Mouse (Mus musculus) hindbrain, embryonic 13.5 days (tissue): Measurements from ENCODE around the gene Crb1. TPM values are rescaled to one million over a fixed set of nuclear protein-coding genes. Genes with fewer than 3 reads are reported as not detected.
A peak's percentile ranks its signal among the peaks of the same experiment; 100 is the strongest.
"Not testable (repeated sequence)": the region's sequence is repeated elsewhere in the genome, so short reads cannot be mapped to it uniquely, and the experiment has no call there.

ENCODE experiments used
- ATAC-seq: fragments of 200-750 bp; cut with Nextera tagmentation; 2 replicates; pipeline ENCODE4 v1.8.0; 2017; ENCODE audit warnings: moderate TSS enrichment; ENCODE audit not compliant: low FRiP score
- H3K27ac ChIP-seq: fragments of 300-500 bp; sonication (generic); 2 replicates; pipeline ENCODE4 v1.5.1; 2015; ENCODE audit warnings: inconsistent platforms, mild to moderate bottlenecking, moderate library complexity
- H3K27me3 ChIP-seq: fragments of 300-500 bp; sonication (generic); 2 replicates; pipeline ENCODE4 v1.6.1; 2015; ENCODE audit warnings: mild to moderate bottlenecking, inconsistent platforms
- H3K36me3 ChIP-seq: fragments of 300-500 bp; sonication (generic); 2 replicates; pipeline ENCODE4 v1.6.1; 2015; ENCODE audit warnings: mild to moderate bottlenecking, inconsistent platforms
- H3K4me1 ChIP-seq: fragments of 300-500 bp; sonication (generic); replicated peaks from 2 replicates; pipeline ENCODE4 v1.6.1; 2015; ENCODE audit warnings: inconsistent platforms
- H3K4me2 ChIP-seq: fragments of 300-500 bp; sonication (generic); 2 replicates; pipeline ENCODE4 v1.6.1; 2015; ENCODE audit warnings: inconsistent platforms, mild to moderate bottlenecking, moderate library complexity
- H3K4me3 ChIP-seq: fragments of 300-500 bp; sonication (generic); 2 replicates; pipeline ENCODE4 v1.5.1; 2015; ENCODE audit warnings: mild to moderate bottlenecking, inconsistent platforms
- H3K9ac ChIP-seq: fragments of 300-500 bp; sonication (generic); 2 replicates; pipeline ENCODE4 v1.6.1; 2015; ENCODE audit warnings: mild to moderate bottlenecking, inconsistent platforms
- H3K9me3 ChIP-seq: fragments of 300-500 bp; sonication (generic); 2 replicates; pipeline ENCODE4 v1.6.1; 2016; ENCODE audit warnings: inconsistent platforms
- WGBS: fragments of 180-500 bp; shearing (Covaris S2); methylation state at CpG from one replicate; pipeline ENCODE4 v1.1.7; 2015; 5-methylcytosine and 5-hydroxymethylcytosine counted together
- polyA plus RNA-seq: library from polyadenylated mRNA; unstranded; fragments of >200 nt; fragmentation: Nextera tagmentation; extraction: Ambion mirVana; gene quantifications from 2 replicates; pipeline ENCODE4 v1.2.1, GENCODE M21; 2015

The Crb1 gene
- polyA plus RNA-seq, result 1.7 and 2.7 TPM in 2 replicates

DNA sequence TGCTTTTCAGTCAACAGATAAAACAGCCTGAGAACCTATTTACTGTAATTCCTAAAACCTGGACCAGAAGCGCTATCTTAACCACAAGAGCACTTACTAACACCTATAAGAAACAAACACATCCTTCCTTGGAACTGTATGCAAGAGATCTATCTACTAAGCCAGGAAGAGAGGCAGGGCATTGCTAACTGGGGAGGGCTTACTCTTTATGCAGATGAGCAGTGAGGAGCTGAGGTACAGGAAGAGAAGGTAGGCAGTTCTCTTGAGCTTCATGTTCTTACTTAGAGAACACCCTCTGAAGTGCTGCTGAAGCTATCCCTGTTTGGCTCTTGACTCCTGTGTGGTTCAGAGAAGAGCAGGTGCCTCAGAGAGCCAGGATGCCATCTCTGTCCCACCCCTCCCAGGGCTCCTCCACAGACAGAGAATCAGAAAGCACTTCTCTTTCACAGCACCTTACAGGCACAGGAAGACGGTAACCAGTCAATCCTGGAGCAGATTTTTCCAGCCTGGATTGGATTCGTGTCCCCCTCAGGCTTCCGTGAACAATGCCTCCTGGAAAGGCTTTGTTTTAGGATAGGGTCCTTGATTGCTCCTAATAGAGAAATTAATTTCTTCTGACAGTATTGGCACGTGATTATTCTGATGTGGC, at the start of gene Crb1:
Crb1 (minus strand) TSS at position 463 of the 649 bp plus-strand sequence.
- 9% methylated on average over 5 of the region's 5 CpGs for WGBS
- ATAC-seq, result peak; percentile 85

DNA sequence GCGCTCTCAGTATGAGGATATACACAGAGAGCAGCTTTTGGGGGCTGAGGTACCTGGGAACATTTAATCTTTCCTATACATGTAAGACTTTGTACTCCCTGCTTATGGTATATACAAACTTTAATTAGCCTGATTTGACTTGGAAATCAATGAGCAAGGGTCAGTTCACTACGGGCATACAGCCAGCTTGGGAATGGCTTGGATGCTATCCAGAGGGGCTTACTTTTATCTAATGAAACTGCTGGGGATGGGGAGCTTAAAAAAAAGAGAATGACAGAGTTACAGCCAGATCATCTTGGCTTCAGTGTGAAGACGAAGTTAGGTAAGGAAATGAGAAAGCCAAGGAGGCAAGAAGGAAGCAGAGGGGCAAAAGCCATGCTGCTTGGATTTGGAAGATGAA, 48.1 kb upstream of the Crb1 start:
- Histone ChIP-seq H3K36me3 (peaks cover 13% of the 10 kb centered on the region), H3K27me3 (no peaks in the 10 kb centered on the region), H3K4me3 (peak overlapping the region; percentile 41), H3K4me2 (peak overlapping the region; percentile 71), H3K27ac (no peak overlapping the region), H3K9ac (peak overlapping the region; percentile 65), H3K9me3 (no peaks in the 10 kb centered on the region), H3K4me1 (peaks cover 39% of the 10 kb centered on the region)
- ATAC-seq, result no peak
- 29% methylated on average over 3 of the region's 3 CpGs for WGBS

More for the DNA sequence above, at the start of gene Crb1:
- Histone ChIP-seq H3K27ac (peak within 1 kb of the TSS; percentile 73), H3K36me3 (no peaks in the 10 kb centered on the region), H3K9ac (peak within 1 kb of the TSS; percentile 65), H3K4me2 (peak within 1 kb of the TSS; percentile 53), H3K4me3 (peak within 1 kb of the TSS; percentile 32), H3K27me3 (no peaks in the 10 kb centered on the region), H3K9me3 (no peaks in the 10 kb centered on the region), H3K4me1 (peaks cover 18% of the 10 kb centered on the region)

DNA sequence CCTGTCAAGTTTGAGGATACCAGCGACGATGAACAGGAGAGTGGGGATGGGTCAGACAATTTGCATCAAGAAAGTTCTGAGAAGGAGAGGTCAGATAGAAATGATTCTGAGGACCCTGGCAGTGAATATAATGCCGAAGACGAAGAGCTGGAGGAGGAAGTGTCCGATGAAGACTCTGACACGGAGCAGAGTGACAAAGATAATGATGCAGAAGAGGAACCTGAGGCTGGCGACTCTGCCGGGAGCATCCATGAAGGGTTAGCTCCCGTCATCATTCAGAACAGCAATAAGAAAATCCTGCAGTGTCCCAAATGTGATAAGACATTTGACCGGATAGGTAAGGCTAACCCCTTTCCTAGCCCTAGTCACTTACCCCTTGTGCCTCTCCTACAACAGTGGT, 47.0 kb upstream of the Crb1 start:
- Histone ChIP-seq H3K9ac (peak overlapping the region; percentile 94), H3K9me3 (no peaks in the 10 kb centered on the region), H3K4me3 (peak overlapping the region; percentile 79), H3K36me3 (peaks cover 4% of the 10 kb centered on the region), H3K4me1 (peaks cover 39% of the 10 kb centered on the region), H3K27ac (no peak overlapping the region), H3K4me2 (peak overlapping the region; percentile 70), H3K27me3 (no peaks in the 10 kb centered on the region)
- ATAC-seq, result no peak
- WGBS, result 46% methylated on average over 10 of the region's 10 CpGs

DNA sequence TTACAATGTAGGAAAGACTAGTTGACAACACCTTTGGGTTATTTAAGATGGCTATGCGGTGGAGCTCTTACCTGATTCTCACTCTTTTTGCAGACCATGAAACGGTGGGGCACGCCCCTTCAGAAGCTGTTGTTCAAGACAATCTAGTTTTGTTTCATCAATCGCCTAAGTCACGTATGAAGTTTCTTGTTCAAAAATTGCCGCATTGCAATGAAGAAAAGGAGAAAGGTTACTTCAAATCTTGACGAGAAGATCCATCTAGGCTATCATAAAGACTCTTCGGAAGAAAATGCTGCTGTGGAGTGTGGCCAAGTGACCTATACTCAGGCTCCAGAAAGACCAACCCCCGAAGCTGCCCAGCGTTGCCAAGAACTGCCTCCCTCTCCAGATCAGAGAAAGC, 46.0 kb upstream of the Crb1 start:
- ATAC-seq, result no peak

DNA sequence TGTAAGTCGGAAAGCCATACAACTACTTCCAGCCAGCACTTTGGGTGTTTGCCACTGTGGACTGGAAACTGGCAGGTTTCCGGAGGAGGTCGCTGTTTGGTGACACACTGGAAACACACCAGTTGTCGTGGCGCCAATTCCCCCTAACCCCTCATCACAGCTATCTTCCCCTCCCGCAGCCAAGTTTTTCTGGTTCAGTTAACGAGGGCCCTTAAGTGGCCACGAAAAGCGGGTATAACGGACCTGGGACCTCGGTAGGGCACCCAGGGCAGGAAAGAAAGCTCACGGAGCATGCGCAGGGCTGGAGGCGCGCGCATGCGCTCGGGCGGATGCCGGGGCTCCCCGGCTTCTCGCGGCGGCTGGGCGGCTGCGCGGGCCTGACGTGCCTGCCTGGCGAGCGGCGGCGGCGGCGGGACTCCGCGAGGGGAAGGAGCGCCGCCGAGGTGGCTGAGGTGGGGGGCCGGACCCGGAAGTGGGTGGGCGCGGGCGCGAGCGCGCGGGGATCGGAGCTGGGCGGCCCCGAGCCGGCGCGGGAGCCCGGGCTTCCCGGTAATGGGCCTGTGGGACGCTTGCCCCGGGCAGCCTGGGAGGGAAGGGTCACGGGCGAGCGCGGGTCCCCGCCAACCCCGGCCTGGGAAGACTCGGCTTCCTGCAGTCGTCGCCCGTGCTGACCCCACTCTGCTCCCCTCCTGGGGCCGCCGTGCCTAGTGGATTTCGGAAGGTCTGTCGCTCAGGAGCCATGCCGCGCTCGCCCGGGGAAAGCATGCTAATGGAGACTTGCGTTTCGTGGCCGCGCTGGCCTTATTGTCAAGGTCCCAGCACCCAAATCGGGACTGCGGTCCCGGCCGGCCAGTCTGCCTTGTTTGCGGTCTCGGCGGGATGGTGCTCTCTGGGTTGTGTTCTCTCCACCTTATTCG, 45.2 kb upstream of the Crb1 start, which contains the start of gene Zbtb41:
Zbtb41 (plus strand) TSS at position 414 of the 917 bp plus-strand sequence.
- Histone ChIP-seq H3K4me3 (peak within 1 kb of the TSS; percentile 79), H3K36me3 (peaks cover 3% of the 10 kb centered on the region; the same call in 1 of the 2 replicates), H3K9ac (peak within 1 kb of the TSS; percentile 94), H3K27me3 (no peaks in the 10 kb centered on the region), H3K4me2 (peak within 1 kb of the TSS; percentile 70), H3K9me3 (no peaks in the 10 kb centered on the region), H3K4me1 (peaks cover 37% of the 10 kb centered on the region), H3K27ac (peak within 1 kb of the TSS; percentile 94)
- under 1% methylated on average over 83 of the region's 88 CpGs for whole genome bisulfite sequencing
- peak; percentile 97 for ATAC-seq

More for the DNA sequence above, 46.0 kb upstream of the Crb1 start:
- Histone ChIP-seq H3K4me1 (peaks cover 39% of the 10 kb centered on the region), H3K9ac (peak overlapping the region; percentile 94), H3K27me3 (no peaks in the 10 kb centered on the region), H3K36me3 (peaks cover 3% of the 10 kb centered on the region; the same call in 1 of the 2 replicates), H3K9me3 (no peaks in the 10 kb centered on the region), H3K4me2 (peak overlapping the region; percentile 70), H3K4me3 (peak overlapping the region; percentile 79), H3K27ac (peak overlapping the region; percentile 94)
- 25% methylated on average over 10 of the region's 10 CpGs for WGBS

DNA sequence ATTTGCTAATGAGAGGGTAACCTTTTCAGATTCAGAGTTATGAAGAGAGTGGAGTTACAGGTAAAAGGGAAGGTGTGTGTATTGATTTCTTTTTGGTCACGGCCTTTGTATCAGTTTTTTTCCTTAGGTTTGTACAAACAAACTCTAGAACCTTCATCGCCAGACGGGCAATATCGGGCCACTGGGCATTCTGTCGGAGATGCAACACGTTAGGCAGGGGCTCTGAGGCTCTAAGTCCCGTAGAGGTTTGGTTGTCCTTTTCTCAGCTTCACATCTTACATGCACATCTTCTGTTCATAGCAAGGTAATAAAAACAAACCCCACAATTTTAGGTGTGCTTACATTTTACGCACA, 44.6 kb upstream of the Crb1 start:
- peak overlapping the region; percentile 94 for H3K27ac ChIP-seq
- 8% methylated on average over 8 of the region's 8 CpGs for WGBS

DNA sequence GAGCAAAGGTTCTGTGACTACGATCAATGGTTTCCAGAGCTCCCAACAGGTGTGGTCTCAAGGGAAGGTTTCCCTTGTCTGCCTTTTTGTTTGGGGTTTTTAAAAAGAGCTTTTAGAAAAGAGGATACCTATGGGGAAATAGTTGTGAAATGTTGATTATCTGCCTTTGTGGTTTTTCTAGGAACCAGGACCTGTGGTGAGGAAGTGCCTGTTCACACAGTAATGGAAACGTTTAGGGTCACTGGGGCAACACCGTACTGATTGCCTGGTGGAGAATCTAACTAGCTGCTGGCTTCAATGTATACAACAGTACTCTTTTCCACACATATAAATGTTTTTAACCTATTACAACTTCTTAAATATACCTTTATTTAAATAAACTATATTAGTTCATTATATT, 36.6 kb upstream of the Crb1 start:
- no peaks in the 10 kb centered on the region for H3K27me3 ChIP-seq
- H3K36me3 ChIP-seq, result no peaks in the 10 kb centered on the region
- no peaks in the 10 kb centered on the region for H3K9me3 ChIP-seq
- ATAC-seq, result no peak
- H3K4me2 ChIP-seq, result no peak overlapping the region
- no peak overlapping the region for H3K27ac ChIP-seq
- H3K4me3 ChIP-seq, result no peak overlapping the region
- H3K4me1 ChIP-seq, result no peaks in the 10 kb centered on the region
- no peak overlapping the region for H3K9ac ChIP-seq
- WGBS, result 88% methylated on average over 3 of the region's 3 CpGs

More for the DNA sequence above, 44.6 kb upstream of the Crb1 start:
- Histone ChIP-seq H3K4me3 (peak overlapping the region; percentile 79), H3K36me3 (peaks cover 3% of the 10 kb centered on the region; the same call in 1 of the 2 replicates), H3K27me3 (no peaks in the 10 kb centered on the region), H3K9me3 (no peaks in the 10 kb centered on the region), H3K9ac (peak overlapping the region; percentile 94), H3K4me2 (peak overlapping the region; percentile 70), H3K4me1 (peaks cover 32% of the 10 kb centered on the region)
- ATAC-seq, result peak; percentile 12; the same call in 1 of the 2 replicates

DNA sequence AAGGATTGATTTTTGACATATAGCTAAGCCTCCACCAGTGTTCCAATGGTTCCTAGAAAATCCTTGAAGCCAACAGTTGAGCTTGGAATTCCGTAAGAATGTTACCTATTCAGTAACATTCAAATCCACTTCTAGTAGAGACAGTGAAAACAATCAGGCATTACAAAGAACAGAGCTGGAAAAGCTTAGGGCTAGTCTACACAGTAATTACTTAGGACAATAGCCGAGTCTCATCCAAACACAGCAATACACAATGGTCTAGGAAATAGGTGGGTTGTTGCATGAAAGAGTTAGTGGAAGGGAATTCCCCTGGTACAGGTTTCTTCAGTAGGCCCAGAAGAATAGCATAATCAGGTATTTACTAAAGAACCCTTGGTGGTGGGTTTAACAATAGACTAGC, 35.5 kb upstream of the Crb1 start:
- not testable (repeated sequence) for H3K4me1 ChIP-seq, H3K27ac ChIP-seq, ATAC-seq, H3K9me3 ChIP-seq, H3K36me3 ChIP-seq, H3K9ac ChIP-seq, H3K4me2 ChIP-seq, H3K27me3 ChIP-seq, H3K4me3 ChIP-seq
- WGBS, result 94% methylated on average over 2 of the region's 2 CpGs

DNA sequence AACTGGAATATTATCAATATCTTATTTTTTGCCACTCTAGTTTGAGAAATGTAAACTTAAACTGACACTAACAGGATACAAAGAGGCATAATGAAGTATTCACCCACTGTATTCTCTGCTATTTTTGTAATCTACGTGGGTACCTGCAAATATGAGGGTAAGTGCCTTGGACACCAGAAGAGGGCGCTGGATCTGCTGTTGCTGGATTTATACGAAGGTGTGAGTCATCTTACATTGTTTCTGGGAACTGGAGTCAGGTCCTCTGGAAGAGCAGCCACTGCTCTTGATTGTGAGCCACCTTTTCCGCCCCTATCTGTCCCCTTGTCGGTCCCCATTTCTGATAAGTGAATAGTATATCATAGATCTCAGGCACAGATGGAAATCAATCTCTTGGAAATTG, 30.8 kb upstream of the Crb1 start:
- H3K27me3 ChIP-seq, result no peaks in the 10 kb centered on the region
- no peak overlapping the region for H3K4me3 ChIP-seq
- no peak overlapping the region for H3K27ac ChIP-seq
- no peaks in the 10 kb centered on the region for H3K4me1 ChIP-seq
- WGBS, result 58% methylated on average over 5 of the region's 5 CpGs
- H3K9ac ChIP-seq, result no peak overlapping the region
- H3K4me2 ChIP-seq, result no peak overlapping the region
- H3K36me3 ChIP-seq, result no peaks in the 10 kb centered on the region
- H3K9me3 ChIP-seq, result no peaks in the 10 kb centered on the region
- no peak for ATAC-seq

DNA sequence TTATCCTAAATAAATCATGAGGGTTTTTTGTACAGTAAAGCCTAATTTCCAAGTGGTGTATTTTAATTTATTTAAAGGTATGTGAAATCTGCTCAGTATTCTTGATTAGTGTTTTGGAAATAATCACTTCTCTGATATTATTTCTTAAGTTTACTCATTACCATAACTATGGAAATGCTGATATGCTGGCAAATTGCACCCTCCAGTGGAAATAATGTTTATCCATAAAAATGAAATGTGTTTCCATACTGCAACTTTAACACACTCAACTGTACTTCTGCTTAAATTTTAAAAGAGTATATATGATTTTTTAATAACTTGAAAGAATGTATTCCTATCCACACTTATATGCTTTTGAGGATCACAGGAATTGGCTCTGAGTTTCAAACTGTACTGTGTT, 28.9 kb upstream of the Crb1 start:
- Histone ChIP-seq H3K4me3 (no peak overlapping the region), H3K27ac (no peak overlapping the region), H3K4me2 (no peak overlapping the region), H3K36me3 (no peaks in the 10 kb centered on the region), H3K9ac (no peak overlapping the region), H3K4me1 (no peaks in the 10 kb centered on the region), H3K27me3 (no peaks in the 10 kb centered on the region), H3K9me3 (no peaks in the 10 kb centered on the region)
- ATAC-seq, result no peak

DNA sequence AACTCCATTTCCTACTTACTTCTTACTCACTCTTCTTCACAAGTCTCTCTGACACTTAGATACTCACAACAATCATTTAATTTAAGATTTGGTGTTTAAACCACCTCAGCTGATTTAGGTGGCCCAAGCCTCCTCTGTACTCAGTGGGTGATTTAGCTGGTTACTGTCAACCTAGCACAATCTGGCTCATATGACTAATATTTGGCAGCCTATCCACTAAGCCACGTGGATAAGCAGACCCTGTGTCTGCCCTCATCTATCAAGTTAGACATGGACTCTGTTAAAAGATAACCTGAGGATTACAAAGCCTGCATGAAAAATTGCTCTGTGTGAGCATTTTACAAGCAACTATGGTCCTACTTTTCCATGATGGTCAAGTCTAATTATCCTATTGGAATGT, 19.7 kb upstream of the Crb1 start:
- no peak overlapping the region for H3K27ac ChIP-seq
- H3K4me3 ChIP-seq, result no peak overlapping the region
- no peak overlapping the region for H3K9ac ChIP-seq
- H3K27me3 ChIP-seq, result no peaks in the 10 kb centered on the region
- WGBS, result 40% methylated on average over 1 of the region's 1 CpGs
- H3K36me3 ChIP-seq, result no peaks in the 10 kb centered on the region
- no peak overlapping the region for H3K4me2 ChIP-seq
- no peaks in the 10 kb centered on the region for H3K9me3 ChIP-seq
- peaks cover 3% of the 10 kb centered on the region; the same call in 1 of the 2 replicates for H3K4me1 ChIP-seq
- ATAC-seq, result no peak

DNA sequence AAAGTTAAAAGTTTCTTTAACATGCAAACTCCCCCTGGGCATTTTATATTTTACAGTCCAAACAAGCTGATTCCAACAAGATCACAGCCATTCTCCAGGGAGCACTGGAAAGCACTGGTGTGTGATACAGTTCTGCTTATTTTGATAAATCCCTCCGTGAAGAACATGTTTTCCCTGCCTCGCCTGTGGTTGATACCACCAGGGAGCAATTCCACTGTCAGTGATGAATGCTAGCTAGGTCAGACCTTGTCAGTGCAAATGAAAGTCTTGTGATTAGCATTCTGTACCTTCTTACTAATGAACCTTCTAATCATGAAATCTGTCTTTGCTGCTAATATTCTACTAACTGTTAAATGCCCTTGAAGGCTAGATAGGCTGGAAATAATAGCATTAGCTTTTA, 14.8 kb upstream of the Crb1 start:
- H3K4me3 ChIP-seq, result no peak overlapping the region
- no peak overlapping the region for H3K9ac ChIP-seq
- no peaks in the 10 kb centered on the region for H3K36me3 ChIP-seq
- H3K27ac ChIP-seq, result no peak overlapping the region
- no peaks in the 10 kb centered on the region for H3K9me3 ChIP-seq
- no peak overlapping the region for H3K4me2 ChIP-seq
- H3K4me1 ChIP-seq, result peaks cover 4% of the 10 kb centered on the region; the same call in 1 of the 2 replicates
- no peak for ATAC-seq
- no peaks in the 10 kb centered on the region for H3K27me3 ChIP-seq
- WGBS, result 15% methylated on average over 2 of the region's 2 CpGs
